Mouse (Mus musculus): ENCODE results near the gene Cep89.

Gene Cep89

DNA sequence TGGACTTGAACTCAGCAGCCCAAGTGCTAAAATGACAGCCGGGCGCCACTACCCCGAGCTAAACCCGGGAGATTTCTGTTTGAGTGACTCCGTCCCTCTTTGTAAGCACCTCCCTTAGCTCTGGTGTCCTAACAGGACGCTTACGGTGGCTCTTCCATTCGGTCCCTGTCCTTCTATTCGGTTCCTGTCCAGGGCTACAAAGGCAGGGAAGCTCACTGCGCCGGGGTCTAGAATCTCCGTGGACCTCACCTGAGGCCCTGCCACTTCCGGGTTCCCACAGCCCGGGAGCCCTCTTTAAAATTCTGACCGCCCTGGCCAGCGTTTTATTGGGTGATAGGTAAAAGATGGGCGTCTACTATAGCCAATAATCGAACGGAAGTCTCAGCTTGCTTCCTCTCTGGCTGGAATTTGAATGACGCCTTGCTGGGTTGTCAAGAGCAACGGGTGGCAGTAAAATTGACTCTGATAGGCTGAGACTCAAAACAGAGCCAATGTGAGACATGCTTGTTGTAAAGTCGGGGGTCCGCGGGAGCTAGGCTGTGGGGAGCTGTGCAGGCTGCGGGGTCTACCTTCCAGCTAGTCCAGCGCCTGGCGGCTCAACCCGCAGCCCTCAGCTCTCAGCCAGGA is at the start of gene Cep89, which contains the start of gene Faap24:
Gene Cep89, plus strand, starts transcription at position 494 of the 627 bp plus-strand sequence.
Gene Faap24, minus strand, starts transcription at position 295 of the 627 bp plus-strand sequence.
- in situ Hi-C loops (cut with MboI, MseI): loop anchor here (10.0 kb wide), 1 partner anchor 248 kb away; the partner anchor contains the start of gene Pdcd5

DNA sequence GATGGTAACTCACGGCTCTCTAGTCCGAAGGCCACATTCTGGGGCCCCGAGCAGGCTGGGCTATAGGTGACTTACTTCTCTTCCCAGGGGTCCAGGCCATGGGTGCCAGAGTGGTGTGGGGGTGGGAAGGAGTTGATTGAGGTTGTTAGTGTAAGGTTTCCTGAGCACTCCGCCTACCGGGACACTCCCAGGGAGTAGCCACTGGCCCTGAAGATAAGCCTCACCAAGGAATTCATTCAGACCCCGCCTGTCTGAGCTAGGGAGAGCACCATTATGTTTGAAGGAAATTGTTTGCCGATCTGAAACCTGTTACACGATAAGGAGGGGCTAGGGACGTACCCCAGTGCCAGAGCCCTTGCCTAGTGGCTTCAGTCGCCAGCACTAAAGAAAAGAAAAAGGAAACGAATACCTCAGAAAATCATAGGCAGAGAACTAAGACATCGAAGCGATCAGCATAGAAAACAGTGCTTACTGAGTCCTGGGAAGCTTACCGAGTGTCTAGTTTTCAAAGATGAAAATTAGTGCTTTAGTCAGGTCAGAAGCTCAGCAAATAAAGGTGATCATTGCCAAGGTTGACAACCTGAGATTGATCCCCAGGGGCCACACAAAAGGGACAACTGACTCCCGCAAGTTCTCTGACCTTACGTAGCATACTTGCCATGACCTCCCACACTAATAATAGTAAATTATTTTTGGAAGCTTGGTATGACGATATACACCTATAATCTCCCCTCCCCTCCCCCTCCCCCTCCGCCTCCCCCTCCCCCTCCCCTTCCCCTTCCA is 48.7 kb upstream of the Cep89 start:
- in situ Hi-C loops (cut with MboI, MseI): no loop called here

DNA sequence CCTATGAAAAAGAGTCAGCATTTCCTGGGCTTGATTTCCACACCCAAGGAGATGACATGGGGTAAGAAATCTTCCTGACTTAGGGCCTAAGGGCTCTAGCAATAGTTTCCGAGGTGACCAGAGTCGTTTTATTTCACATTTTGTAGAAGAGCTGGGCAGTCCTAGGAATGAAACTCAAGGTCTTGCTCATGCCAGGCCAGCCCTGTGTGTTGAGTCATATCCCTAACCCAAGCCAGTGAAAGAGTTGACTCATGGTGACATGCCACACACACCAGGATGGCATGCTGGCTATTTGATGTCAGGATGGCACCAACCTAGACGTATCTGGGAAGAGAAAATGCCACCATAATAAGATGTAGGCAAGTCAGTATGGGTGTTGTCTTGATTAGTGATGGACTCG is 47.8 kb upstream of the Cep89 start:
- in situ Hi-C loops (cut with MboI, MseI): no loop called here

DNA sequence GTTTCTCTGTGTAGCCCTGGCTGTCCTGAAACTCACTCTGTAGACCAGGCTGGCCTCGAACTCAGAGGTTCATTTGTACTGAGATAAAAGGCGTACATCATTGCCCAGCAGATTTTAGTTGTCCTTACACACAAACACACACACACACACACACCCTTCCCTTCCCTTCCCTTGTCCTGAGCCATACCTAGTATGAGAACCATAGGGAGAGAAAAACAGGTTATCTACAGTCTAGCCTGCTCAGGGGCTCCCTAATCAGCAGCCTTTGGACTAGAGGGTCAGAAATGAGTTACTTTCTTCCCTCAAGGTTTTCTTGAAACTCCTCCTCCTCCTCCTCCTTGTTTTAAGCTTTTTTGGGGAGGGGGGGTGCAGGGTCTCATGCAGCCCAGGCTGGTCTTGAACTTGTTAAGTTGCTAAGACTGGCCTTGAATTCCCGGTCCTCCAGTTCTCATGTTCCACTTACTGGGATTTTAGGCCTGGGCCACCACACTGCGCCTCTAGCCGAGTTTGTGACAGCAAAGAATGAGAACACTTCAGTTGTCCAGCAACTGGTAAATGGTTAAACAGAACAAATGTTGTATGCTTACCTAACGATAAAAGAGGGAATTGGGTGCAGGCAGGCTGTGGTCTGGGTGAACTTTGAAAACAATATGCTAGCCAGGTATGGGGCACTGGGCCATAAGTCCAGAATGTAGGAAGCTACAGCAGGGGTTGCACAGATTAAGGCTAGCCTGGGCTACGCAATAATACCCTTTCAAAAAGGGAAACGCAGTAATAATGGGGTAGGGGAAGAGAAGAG is 46.8 kb upstream of the Cep89 start:
- in situ Hi-C loops (cut with MboI, MseI): loop anchor here (5.0 kb wide), 1 partner anchor 513 kb away; no protein-coding TSS in a partner anchor

DNA sequence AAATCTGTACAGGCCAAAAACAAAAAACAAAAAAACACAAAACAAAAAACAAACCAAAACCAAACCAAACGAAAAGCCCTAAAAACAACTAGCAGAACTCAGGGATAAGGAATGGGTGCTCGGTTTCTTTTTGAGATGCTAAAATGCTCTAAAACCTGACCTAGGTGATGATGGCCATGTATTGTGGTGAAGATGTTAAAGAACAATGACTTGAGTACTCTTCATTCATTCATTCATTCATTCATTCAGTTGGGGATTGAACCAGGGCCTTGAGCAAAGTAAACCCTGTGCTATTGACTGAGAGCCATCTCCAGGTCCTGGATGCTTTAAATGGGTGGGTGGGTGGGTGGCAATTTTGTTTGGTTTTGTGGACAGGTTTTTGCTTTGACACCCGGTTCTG is 45.7 kb upstream of the Cep89 start:
- in situ Hi-C loops (cut with MboI, MseI): loop anchor here (5.0 kb wide), 1 partner anchor 514 kb away; no protein-coding TSS in a partner anchor

DNA sequence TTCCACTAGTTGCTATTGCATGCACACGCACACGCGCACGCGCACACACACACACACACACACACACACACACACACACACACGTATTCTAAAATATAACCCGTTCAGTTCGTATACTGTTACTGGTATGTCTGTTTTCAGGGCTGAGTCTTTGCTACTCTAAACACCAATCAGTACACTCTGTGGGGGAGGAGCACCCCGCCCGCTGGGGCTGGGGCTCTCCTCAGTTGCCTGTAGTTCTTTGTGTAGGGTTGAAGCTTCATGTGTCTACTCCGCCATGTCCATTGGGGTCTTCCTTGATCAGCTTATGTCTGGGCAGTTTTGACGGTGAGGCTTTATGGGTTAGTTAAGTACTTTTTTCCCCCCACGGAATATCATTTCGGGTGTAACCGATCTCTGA is 43.5 kb upstream of the Cep89 start:
- in situ Hi-C loops (cut with MboI, MseI): loop anchor here (5.0 kb wide), 1 partner anchor 516 kb away; no protein-coding TSS in a partner anchor

DNA sequence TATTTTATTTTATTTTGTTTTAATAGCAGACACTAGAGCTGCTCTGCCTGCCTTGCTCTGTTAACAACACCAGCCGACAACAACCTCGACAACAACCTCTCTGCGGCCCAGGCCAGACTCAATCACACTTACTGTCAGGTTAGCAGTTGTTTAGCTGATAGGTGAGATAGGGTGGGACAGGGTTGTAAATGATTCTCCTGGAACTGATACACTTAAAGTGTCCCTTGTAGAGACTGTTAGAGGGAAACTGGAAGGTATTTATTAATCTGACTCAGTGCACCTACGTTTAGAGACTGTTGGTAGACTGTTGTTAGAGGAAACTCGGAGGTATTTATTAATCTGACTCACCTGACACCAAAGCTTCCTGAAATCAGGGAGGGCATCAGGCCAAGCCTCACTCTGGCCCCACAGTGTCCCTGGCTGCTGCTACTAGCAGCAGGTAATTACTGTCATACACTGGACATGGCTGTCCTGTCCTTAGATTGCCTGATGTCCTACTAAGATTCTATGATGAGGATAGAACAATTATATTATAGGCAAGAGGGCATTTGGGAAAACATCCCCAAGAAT is 41.4 kb upstream of the Cep89 start:
- in situ Hi-C loops (cut with MboI, MseI): no loop called here

DNA sequence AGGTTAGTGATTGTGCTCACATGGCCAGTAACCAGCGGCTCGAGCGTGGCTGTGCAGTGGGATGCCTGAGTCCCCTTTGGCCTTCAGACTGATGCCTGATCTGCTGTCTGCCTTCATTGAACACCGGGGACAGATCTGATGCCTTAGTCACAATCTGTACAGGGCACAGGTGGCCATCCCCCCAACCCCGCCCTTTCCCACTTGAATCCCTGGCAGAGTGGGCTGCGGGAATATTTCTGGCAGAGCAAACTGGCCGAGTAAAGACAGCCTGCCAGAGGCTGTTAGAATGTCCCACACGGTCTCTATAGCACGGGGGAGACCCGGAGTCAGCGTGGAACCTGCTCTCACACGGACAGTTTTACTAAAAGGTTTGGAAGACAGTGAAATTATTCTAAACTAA is 39.2 kb upstream of the Cep89 start:
- in situ Hi-C loops (cut with MboI, MseI): no loop called here

DNA sequence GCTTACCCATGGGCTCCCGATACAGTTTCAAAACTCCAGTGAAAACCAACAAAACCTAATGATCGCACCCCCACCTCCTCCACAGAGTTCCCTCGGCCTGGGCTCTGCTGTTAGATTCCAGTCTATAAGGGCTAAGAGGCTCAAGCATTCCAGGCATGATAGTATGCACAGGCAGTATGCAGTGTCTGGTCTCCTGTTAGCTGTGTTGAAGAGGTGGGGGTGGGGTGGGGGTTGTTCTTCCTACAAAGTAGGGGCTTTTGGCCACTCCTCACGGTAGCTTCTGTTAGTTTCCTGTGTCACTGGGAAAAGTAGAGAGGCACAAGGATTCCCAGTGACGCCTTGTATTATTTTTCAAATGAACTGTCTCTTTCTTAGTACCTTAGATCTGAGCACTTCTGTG is 34.6 kb upstream of the Cep89 start:
- in situ Hi-C loops (cut with MboI, MseI): no loop called here

DNA sequence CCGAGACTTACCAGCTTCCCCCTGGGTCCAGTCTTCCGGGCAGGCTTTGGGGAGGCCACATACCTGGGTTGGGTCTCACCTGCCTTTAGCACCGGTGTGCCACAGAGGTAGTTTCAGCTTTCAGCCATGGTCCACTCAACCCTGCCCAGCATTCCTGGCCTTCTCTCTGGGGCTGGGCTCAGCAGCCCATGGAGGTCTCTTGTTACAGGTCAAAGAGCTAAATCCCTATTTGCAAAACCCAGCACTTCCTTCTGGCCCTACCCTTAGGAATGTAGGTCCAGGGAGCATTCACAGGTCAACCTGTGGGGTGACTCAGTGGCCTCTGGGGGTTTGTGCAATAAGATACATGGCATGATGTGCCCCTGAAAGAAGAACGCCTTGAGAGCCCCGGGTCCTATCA is 34.0 kb upstream of the Cep89 start:
- in situ Hi-C loops (cut with MboI, MseI): no loop called here

DNA sequence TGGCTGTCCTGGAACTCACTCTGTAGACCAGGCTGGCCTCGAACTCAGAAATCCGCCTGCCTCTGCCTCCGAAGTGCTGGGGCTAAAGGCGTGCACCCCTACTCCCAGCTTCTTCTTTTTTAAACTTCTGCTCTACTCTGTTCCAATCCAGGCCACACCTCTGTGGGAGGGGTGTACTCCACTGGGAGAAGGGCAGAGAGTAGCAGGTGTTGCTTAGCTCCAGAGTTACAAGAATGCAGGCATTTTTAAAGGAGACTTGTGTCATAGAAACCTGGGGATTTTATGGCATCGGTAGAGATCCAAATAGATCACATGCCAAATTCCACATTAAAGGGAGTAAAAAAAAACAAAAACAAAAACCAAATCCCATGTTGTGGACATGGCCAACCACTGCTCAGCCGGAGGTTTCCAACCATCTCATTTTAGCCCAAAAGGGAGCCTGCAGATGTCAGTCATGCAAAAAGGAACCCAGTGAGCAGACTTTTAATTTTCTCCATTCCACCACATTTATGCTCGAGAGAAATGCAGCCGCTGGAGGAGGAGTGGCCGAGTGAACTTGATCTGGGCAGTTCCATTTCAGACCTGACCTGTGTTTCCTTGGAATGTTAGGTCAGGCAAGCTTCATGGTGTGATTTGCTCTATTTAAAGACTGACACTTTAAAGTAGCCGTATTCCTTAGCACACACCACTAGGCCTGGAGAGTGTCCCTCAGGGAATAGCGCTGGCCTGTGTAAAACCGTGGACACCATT is 31.5 kb upstream of the Cep89 start:
- in situ Hi-C loops (cut with MboI, MseI): no loop called here

DNA sequence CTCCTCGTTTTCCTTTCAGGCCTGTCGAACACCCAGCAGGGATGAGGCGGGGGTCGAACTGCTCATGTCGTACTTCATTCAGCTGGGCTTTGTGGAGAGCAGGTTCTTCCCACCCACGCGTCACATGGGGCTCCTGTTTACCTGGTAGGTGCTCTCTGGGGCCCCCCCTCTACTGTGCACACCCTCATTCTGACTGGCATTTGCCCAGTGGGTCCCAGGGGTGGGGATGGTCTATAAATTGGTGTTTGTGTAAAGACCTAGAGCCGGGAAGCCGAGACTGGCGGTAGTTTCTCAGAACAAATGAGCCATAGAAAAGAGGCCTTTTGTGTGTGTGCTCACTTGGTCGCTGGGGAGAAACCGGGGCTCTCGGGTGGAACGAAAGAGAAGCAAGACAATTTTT is 25.7 kb upstream of the Cep89 start:
- in situ Hi-C loops (cut with MboI, MseI): no loop called here

DNA sequence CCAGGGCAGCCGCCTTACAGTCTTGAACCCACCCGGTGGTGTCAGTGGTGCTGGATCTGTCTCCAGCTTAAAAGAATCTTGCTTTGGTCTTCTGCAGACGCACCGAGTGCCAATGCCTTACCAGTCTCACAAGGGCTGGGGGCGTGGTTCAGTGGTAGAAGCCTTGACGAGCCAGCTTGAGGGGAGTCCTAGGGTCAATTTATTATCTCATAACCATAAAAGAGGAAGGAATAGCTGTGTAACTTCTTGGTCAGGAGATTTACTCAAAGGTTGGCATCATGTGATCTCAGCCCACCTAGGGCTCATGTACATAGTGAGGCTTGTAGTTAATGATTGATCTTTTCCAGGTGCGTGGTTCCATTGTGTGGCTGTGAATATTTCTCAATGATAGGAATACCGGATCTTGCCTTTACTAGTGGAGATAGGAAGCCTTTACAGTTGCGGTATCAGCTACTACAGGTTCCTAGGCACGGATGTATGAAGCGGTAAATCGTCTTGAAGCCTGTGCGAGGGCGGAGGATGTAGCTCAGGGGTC is 24.3 kb upstream of the Cep89 start:
- in situ Hi-C loops (cut with MboI, MseI): no loop called here

DNA sequence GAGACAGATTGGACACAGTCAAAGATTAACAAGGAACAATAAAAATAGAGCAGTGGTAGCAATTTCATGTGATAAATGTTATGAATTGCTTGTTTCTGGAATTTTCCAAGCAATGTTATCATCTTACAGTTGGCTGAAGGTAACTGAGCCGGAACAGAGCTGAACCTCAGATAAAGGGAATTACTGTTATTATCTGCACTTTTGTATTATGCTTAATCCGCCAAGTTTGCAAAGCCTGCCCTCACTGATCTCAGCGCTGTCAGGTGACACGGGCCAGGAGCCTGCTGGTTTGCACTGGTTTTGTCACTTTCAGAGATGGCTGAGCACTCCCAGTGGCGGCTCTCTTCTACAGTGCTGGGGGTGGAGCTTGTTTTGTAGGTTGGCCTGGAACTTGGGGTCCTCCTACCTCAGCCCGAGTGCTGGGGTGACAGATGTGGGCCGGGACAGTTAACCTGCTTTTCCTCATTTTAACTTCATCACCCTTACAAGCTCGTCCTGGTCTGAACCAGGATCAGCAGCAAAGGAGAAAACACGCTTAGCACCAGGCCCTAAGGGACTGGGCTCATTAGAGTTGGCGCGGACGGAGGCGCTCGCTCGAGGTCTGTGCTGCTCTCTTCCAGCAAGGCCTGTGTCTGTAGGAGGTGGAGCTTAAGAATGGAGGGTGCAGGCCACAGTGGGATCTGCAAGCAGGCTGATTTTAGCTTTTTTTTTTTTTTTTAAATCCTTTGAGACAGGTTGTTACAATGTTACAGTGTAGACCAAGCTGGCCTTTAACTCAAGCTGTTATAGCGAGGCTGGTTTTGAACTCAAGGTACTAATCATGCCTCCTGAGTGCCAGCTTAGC is 23.5 kb upstream of the Cep89 start:
- in situ Hi-C loops (cut with MboI, MseI): no loop called here

DNA sequence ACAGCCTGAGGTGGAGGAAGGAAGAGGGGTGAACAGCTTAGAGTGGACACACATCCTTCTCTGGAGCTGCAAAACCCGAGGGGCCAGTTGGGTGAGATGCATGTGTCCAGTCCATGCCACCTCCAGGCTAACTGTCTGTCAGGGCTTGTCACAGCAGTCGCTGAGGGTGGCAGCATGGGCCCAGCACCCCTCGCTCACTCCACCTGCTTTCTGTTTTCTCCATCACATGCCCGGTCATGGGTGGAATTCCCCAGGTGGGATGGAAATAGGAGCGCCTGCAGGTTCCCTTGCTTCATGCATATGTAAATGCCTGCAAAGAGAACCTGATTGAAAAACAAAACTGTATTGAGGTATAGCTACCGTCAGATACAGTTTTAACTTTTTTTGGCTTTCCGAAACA is 22.6 kb upstream of the Cep89 start:
- in situ Hi-C loops (cut with MboI, MseI): no loop called here

DNA sequence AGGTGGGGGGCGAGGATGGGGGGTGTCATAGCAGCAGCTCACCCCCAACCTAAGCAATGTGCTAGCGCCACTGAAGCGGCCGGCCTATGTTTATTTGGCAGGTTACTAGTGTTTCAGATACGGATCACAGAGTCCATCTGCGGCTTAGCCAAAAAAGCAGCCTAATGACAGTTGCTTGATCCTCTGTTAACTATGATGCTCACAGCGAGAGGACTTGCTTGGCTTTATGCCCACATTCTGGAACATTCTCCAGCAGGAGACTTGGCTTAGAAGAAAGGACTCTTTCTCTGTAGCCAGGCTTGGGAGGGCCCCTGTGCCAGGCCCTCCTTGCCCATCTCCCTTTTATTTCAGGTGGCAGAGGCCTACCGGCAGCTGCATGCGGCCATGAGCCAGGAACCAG is 20.2 kb upstream of the Cep89 start:
- in situ Hi-C loops (cut with MboI, MseI): no loop called here

DNA sequence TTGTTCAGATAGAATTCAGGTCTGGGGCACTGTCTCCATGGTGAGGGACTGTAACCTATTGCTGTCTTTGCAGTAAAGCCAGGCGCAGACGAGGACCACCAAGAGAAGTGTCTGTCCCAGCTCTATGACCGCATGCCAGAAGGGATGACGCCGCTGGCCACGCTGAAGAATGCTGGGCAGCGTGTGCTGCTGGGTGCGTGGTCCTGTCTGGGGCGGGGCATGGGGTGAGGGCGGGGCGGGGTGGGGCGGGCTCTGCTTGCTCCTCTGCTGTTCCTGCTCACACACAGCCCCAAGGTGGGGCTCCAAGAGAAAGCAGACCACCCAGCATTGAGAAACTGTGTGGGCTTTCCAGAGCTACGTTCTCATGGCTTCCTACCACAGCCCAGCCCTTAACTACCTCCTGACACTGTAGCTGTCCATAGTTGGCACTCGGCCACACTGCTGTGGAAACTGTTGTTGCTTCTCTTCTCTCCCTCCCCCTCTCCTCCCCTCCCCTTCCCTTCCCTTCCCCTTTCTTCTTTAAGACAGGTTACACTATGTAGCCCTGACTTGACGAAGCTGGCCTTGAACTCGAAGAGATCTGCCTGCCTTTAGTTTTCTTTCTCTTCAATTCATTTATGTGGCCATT is 17.2 kb upstream of the Cep89 start:
- in situ Hi-C loops (cut with MboI, MseI): loop anchor here (10.0 kb wide), 1 partner anchor 325 kb away; the partner anchor contains the start of gene Cebpg

DNA sequence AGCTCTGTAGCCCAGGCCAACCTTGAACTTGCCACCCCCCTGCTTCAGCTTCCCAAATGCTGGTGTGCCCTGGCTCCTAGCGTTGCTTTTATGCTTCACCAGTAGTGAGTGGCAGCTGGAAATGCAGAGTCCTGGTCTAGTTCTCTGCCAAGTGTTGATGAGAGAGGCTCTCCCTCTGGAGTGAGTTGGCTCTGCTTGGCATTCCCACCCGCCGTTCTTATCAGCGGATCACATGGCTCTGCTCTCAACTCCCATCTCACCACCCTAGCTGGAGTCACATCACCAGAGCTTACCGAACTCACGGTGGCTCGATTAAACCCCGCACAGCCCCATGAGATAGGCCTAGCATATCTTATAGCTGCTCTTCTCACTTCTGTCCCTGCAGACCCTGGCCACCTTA is 16.5 kb upstream of the Cep89 start:
- in situ Hi-C loops (cut with MboI, MseI): loop anchor here (10.0 kb wide), 1 partner anchor 326 kb away; the partner anchor contains the start of gene Cebpg

DNA sequence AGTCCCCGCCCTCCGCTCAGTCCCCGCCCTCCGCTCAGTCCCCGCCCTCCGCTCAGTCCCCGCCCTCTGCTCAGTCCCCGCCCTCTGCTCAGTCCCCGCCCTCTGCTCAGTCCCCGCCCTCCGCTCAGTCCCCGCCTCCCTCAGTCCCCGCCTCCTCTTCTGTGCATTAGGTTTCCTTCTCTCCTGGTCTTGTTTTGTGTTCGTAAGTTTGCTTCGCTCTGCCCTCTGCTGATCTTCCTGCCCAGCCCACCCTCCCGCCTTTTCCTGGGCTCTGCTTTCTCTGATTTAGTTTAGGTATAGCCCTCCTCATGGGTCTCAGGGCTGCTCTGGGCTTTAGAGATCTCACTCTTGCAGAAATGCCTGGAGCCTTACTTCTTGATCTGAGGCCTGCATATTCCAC is 15.0 kb upstream of the Cep89 start:
- in situ Hi-C loops (cut with MboI, MseI): loop anchor here (10.0 kb wide), 1 partner anchor 327 kb away; the partner anchor contains the start of gene Cebpg

Measured in T-helper 2 cell (primary cell).